Mouse (Mus musculus) kidney, adult 18-20 months (tissue): ENCODE measurements around the gene P4ha3.
"Not testable (repeated sequence)": the region's sequence is repeated elsewhere in the genome, so short reads cannot be mapped to it uniquely, and the experiment has no call there.

Experiments
- DNase-seq: peaks from one replicate; pipeline ENCODE4 v3.0.0; 2021

P4ha3 gene

DNA sequence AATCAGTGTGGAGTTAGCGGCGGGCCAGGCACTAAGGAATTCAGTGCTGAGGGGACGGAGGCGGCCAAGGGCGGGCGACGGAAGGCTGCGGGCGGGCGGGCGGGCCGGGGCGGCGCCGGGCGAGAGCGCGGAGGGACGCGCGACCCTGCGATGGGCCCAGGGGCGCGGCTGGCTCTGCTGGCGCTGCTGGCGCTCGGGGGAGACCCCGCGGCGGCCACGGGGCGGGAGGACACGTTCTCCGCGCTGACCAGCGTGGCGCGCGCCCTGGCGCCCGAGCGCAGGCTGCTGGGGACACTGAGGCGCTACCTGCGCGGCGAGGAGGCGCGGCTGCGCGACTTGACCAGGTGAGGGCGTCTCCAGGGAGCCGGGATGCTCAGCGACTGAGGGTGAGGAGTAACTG is at the start of gene P4ha3:
Gene P4ha3 (plus strand): TSS at position 138 of the 400 bp plus-strand sequence.
- DNase-seq = peak; percentile 6

DNA sequence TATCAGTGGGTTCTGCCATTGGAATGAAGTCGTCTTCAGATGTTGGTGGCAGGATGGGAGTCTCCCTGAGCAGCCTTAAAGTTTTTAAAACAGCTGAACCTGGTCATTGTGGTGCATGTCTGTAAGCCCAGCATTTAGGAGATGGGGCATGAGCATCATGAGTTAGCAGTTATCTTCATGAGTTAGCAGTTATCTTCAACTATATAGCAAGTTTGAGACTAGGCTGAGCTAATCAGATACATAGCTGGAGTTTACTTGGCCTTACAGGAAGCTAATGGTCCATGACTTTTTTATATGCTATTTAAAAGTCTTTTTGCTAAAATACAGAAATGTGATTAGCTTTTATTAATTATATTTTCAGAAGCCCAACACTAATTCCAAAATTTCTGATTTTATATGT is 47.0 kb upstream of the P4ha3 start:
- DNase-seq = no peak

GRCm38 (mm10) chr7:100240601-100241000 is 44.7 kb upstream of the P4ha3 start:
- no peak for DNase-seq

- DNase-seq = no peak
These were observed 42.3 kb upstream of the P4ha3 start for GRCm38 (mm10) chr7:100243007-100243406.

- DNase-seq = no peak
These were observed 41.1 kb upstream of the P4ha3 start for GRCm38 (mm10) chr7:100244225-100244624.

DNA sequence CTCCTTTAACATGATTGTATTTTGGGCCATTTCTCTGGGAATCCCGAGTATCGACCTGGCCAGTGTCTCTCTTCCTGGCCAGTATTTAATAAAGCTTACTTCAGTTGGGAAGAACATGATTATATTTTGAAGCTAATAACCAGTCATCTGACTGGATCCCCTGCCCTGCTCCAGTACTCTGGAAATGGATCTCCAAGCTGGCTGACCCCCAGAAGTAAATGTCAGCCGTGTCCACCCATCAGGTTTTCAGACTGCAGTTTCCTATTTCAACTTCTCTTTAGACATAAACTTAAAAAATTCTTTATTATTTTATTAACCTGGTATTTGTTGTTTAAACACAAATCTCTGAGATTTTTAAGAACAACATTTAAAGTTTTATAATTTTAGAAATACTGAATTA is 40.1 kb upstream of the P4ha3 start:
- DNase-seq = no peak

DNA sequence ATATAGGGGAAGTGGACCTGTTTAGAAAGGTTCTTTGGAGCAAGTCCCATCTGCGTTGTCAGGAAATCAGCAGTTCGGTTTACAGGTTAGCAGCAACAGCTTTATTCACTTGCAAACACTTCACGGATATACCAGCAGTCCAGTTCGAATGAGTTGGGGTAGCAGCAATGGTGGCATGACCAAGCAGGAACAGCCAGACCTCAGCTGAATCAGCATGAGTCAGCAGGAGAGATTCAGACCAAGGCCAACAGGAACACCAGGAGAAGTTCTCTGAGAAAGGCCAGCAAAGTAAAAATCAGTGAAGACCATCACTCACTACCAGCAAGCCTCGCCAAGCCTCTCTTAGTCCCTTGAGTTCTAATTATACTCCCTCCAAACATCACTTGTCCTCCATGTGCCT is 34.7 kb upstream of the P4ha3 start:
- DNase-seq = no peak

DNA sequence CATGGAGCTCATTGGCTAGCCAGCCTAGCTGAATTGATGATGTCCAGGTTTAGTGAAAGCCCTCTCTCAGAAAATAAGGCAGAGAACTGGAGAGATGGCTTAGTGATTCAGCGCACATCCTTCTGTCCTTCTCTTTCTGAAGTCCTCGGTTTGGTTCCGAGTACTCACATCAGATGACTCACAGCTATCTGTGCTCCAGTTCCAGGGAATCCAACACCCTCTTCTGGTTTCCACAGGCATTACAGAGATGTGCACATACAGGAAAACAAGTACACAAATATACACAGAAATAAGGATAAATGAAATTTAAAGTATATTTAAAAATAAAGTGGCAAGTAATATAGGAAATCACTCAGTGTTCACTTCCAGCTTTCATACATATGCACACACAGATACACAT is 23.0 kb upstream of the P4ha3 start:
- DNase-seq = no peak

- not testable (repeated sequence) for DNase-seq
These were observed 20.4 kb upstream of the P4ha3 start for GRCm38 (mm10) chr7:100264934-100265333.

DNA sequence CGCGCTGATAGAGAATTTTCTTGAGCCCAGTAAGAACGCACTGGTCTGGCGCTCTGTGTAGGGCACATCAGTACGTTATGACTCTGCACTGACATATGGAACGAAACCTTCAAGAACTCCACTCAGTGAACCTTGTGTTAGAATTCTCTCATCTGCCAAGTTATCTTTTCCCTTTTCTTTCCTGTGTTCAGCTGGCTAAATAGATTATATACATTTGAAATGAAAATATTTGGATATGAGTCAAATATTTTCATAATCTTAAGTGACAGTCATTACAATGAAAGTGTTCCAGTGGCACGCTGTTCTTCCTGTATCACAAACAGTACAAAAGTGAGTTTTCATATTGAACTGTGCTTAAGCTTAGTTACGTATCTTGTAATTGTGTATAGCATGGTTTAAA is 13.0 kb upstream of the P4ha3 start:
- no peak for DNase-seq

GRCm38 (mm10) chr7:100274507-100274906 is 10.8 kb upstream of the P4ha3 start:
- no peak for DNase-seq

DNA sequence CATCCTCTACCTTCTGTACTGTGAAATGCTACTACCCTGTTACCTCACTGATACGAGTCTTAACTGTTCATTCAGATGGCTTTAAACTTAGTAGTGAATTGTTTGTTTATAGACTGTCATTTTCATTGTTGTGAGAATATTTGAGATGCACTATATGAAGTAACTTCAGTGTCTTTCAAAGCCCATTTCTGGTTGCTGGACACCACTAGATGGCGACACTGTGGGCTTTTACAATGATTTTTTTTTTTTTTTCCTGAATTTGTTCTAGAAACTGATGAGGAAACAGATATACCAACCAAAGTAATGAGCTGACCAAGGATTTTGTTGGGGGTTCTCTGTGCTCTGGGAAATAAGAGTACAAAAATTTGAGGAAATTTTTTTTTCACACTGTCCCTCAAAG is 8.9 kb upstream of the P4ha3 start:
- DNase-seq = no peak

GRCm38 (mm10) chr7:100279803-100280202 is 5.5 kb upstream of the P4ha3 start:
- DNase-seq = peak; percentile 28

GRCm38 (mm10) chr7:100281596-100281995 is 3.7 kb upstream of the P4ha3 start:
- DNase-seq = no peak

GRCm38 (mm10) chr7:100283298-100283697 is 2.0 kb upstream of the P4ha3 start:
- no peak for DNase-seq

DNA sequence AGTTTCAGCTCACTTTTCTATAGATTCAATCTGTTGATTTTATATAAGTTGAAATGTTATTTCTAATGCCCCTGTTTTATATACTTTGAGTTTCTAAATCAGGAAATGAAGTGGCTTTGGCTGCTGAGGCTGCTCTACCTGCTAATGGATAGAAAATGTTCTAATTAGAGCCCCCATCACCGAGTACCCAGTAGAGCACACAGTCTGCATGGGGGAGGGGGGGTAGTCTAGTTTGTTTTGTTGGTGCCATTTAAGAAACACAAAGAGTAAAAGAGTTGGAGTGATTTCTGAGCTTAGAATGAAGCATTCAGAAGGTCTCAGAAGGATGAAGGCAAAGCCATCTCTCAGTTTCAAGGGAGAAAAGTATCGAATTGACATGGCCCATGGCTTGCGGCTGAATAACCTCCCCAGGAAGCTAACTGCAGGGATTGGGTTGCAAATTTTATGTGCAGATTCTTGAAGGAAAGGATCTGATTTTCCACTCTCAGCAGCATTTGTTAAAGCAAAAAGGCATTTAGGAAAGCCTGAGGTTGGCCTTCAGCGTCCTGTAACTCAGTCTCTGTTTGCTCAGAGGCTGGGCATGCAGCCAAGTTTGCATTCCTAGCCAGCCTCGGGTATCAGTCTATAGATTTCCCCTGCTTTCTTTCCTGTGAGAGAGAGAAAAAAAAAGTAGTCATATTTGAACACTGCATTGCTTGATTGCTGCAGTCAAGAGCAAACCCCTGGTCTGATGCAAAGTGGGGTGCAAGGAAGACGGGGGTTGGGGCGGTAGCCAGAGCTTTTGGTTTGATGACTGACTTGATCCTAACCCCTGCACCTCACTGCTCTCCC is 2.6 kb downstream of the P4ha3 start:
- DNase-seq = peak; percentile 46

GRCm38 (mm10) chr7:100288622-100289021 is 3.3 kb downstream of the P4ha3 start:
- DNase-seq = no peak

- DNase-seq = no peak
These were observed 8.2 kb downstream of the P4ha3 start for GRCm38 (mm10) chr7:100293546-100293945.

GRCm38 (mm10) chr7:100295745-100296144 is 10.4 kb downstream of the P4ha3 start:
- DNase-seq = no peak

DNA sequence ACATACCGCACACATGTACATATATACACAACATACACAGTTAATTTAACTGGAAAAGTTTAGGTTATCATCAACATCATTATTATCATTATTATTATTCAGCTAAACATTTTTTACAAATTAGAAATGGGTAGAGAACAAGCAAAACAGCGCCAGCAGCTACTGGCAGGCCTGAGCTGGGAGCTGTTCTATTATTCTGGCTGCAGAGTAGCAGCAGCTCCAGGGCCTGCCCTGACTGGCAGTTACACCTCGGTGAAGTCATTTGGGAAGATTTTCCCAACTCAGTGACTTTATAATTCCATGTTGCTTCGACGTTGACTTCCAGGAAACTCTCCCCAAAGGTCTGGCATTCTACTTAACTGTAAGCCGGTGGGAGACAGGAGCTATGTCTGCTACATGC is 11.4 kb downstream of the P4ha3 start:
- no peak for DNase-seq

GRCm38 (mm10) chr7:100298861-100299510 is 13.7 kb downstream of the P4ha3 start:
- no peak for DNase-seq

DNA sequence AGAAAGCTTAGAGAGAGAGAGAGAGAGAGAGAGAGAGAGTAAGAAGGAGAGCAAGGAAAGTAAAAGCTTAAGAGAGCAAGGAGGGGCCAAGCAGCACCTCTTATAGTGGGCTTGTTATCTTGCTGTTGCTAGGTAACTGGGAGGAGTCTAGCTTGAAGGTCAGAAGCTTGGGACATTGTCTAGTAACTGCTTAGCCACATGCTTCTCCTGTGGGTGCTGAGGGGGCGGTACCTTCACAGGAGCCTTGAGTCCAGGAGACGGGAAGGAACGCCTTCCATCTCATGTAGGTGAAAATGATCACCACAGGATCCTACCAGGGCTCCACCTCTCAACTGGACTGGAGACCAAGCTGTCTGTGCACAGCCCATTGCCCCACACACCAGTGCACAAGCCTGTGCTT is 16.1 kb downstream of the P4ha3 start:
- no peak for DNase-seq

- DNase-seq = no peak
These were observed 17.0 kb downstream of the P4ha3 start for GRCm38 (mm10) chr7:100302316-100302715.

- no peak for DNase-seq
These were observed 20.6 kb downstream of the P4ha3 start for GRCm38 (mm10) chr7:100305894-100306293.
